Mouse (Mus musculus): Measurements from ENCODE around the gene Chek1. TPM values are rescaled to one million over a fixed set of nuclear protein-coding genes. Genes with fewer than 3 reads are reported as not detected.

Chek1 gene
- 52.4 and 59.6 TPM in 2 replicates for polyA plus RNA-seq (2016; fragmentation: Nextera tagmentation; extraction: Ambion mirVana)

DNA sequence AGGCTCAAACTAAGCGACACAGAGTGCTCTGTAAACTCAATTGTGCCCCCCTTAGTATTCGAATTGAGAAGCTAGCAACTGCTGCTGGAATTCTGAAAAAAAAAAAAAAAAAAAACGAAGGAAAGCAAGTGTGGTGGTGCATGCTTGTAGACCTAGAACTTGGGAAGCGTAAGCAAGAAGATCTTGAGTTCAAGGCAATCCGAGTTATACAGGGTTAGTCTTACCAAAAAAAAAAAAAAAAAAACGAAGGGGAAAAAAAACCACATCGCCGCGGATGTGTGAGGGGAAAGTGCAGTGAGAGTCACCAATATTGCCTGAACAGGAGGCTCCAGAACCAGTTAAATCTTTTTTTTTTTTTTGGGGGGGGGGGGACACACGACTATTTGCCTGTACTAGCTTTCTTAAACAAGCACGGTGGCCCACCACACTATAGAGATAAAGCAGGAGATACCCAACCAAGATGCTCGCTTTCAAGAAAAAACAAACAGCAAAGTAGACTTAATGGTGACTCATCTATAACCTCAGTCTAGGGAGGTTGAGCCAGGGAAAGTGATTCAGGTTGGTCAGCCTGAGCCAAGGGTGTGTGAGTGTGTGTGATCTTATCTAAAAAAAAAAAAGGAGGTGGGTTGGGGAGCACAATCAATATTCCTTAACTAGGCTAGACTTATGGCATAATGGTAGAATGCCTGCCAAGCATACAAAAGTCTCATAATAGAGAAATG, at the start of gene Chek1:
Gene Chek1 (minus strand): TSS at position 32 of the 722 bp plus-strand sequence.
- WGBS, result 12% methylated on average over 12 of the region's 12 CpGs
- peak within 1 kb of the TSS; percentile 91 for H3K27ac ChIP-seq (replicated peaks)
- H3K36me3 ChIP-seq, result peaks cover 49% of the 10 kb centered on the region
- H3K4me1 ChIP-seq, result peaks cover 23% of the 10 kb centered on the region
- peak within 1 kb of the TSS; percentile 75 for H3K4me3 ChIP-seq
- H3K27me3 ChIP-seq (ENCODE audit: low read depth, poor library complexity, severe bottlenecking), result no peaks in the 10 kb centered on the region
- DNase-seq (ENCODE audit: low spot score), result no peak
- no peaks in the 10 kb centered on the region for H3K9me3 ChIP-seq (replicated peaks)

DNA sequence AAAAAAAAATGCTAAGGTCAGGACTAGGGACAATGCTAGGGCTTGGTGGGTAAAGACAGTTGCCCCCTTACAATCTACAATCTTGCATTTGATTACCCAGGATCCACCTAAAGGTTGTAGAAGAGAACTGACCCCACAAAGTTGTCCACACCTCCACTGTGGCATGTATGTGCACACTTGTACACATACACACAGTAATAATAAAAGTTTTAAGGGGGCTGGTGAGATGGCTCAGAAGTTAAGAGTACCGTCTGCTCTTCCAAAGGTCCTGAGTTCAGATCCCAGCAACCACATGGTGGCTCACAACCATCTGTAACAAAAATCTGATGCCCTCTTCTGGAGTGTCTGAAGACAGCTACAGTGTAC, 42.2 kb upstream of the Chek1 start:
- Histone ChIP-seq H3K4me1 (peaks cover 18% of the 10 kb centered on the region), H3K27ac (replicated peaks) (no peak overlapping the region), H3K9me3 (replicated peaks) (no peaks in the 10 kb centered on the region), H3K4me3 (peak overlapping the region; percentile 82), H3K36me3 (peaks cover 14% of the 10 kb centered on the region), H3K27me3 (ENCODE audit: low read depth, poor library complexity, severe bottlenecking) (no peaks in the 10 kb centered on the region)
- DNase-seq (ENCODE audit: low spot score), result no peak
- WGBS, result 96% methylated on average over 1 of the region's 1 CpGs

DNA sequence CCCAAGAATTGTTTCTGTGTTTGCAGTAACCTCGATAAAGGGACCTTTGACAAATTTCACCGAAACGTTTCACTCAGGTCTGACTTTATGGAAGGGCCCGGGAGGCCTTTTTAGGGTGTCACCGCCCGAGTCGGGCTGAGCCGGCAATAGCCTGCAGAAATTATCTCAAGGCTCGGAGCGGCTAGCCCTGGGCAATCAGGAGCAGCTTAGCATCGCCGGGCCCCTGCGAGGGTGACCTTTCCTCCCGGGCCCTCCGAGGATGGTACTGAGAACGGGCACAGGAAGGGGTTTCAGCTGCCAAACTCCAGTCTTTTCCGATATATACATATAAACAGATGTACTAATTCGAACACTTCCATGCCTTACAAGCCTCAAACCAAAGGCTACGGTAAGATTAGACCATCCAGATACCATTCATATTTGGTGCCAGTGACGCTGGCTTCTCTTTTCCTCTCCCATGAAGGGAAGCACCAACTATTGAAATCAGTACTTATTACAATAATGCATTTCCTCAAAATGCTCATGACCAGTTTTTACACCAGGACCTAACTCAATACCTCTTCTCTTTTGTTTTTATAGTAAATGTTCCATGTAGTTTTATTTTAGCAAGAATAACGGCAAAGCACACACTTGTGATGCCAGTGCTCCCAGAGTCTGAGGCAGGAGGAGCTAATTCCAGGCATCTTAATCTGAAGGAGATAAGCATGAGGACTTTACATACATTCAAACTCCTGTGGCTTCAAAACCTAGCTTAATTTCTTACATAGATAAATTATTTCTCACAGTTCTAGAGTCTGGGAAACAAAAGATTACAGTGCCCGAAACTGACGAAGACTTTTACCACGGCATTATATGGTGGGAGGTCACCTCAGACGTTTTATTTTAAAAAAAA, 41.5 kb upstream of the Chek1 start:
- peak; percentile 37 for DNase-seq (ENCODE audit: low spot score)
- Histone ChIP-seq H3K27ac (replicated peaks) (peak overlapping the region; percentile 86), H3K27me3 (ENCODE audit: low read depth, poor library complexity, severe bottlenecking) (no peaks in the 10 kb centered on the region), H3K4me3 (peak overlapping the region; percentile 82), H3K36me3 (peaks cover 20% of the 10 kb centered on the region), H3K4me1 (peaks cover 18% of the 10 kb centered on the region), H3K9me3 (replicated peaks) (no peaks in the 10 kb centered on the region)
- WGBS, result 17% methylated on average over 25 of the region's 25 CpGs

DNA sequence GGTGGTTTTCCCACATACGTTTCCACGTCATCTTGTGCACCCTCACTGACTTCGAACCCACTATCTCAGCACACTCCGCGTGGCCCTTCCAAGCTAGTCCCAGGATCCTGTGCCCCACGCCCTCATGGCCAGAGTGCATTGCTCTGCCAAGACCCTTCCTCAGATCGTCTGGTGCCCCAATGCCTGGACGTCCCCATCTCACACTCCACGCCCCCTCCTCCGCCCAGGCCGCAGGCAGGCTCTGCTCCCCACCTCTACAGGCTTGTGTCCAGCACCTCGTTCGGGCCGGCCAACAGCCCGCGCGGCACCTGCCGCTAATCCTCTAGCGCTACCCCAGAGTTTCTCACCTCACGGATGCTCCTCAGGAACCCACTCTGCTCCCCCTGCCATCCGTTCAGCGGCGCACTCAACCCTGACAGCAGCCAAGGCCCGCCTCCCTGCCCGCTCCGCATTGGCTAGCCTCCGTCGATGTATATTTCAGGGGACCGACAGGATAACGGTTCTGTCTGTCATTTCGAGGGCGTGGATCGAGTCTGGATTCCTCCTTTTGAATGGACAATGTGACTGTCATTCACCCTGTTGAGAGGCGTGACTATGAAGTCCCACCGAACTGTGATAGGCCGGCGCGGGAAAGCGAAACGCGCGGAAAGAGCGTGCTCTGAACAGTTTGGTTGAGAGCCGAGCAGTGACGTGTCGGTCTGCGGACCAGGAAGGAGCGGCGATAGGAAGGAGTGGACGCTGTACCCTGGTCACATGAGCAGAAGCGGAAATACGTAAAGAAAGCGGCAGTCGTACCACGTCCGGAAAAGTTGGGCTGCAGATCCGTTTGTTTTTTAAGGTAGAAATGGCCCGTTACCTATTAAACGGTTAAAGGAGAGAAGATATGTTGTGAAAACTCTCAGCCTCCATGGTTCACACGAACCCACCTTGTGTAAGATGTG, 40.6 kb upstream of the Chek1 start, which contains the start of gene Stt3a:
Gene Stt3a (minus strand): TSS at position 477 of the 941 bp plus-strand sequence.
- Histone ChIP-seq H3K4me3 (peak within 1 kb of the TSS; percentile 82), H3K9me3 (replicated peaks) (no peaks in the 10 kb centered on the region), H3K36me3 (peaks cover 29% of the 10 kb centered on the region), H3K27me3 (ENCODE audit: low read depth, poor library complexity, severe bottlenecking) (no peaks in the 10 kb centered on the region), H3K27ac (replicated peaks) (peak within 1 kb of the TSS; percentile 86), H3K4me1 (peaks cover 18% of the 10 kb centered on the region)
- under 1% methylated on average over 60 of the region's 60 CpGs for WGBS
- DNase-seq (ENCODE audit: low spot score), result peak; percentile 99

DNA sequence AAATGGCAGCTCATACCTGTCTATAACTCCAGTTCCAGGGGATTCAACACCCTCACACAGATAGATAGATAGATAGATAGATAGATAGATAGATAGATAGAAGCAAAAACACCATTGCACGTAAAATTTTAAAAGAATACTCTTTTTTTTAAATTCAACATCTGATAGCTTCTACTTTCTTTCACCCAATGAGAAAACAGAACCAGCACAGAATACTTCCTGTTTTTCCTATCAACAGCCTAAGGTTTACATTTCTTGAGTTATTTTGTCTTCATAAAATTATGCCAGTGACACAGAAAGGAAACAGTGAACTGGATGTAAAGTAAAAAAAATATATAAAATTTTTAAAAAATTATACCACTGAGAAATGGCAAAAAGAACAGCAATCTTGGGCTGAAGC, 37.5 kb upstream of the Chek1 start:
- Histone ChIP-seq H3K9me3 (replicated peaks) (no peaks in the 10 kb centered on the region), H3K27me3 (ENCODE audit: low read depth, poor library complexity, severe bottlenecking) (no peaks in the 10 kb centered on the region), H3K4me3 (no peak overlapping the region), H3K4me1 (peaks cover 18% of the 10 kb centered on the region), H3K36me3 (peaks cover 56% of the 10 kb centered on the region), H3K27ac (replicated peaks) (no peak overlapping the region)
- WGBS, result 95% methylated on average over 1 of the region's 1 CpGs
- DNase-seq (ENCODE audit: low spot score), result no peak

DNA sequence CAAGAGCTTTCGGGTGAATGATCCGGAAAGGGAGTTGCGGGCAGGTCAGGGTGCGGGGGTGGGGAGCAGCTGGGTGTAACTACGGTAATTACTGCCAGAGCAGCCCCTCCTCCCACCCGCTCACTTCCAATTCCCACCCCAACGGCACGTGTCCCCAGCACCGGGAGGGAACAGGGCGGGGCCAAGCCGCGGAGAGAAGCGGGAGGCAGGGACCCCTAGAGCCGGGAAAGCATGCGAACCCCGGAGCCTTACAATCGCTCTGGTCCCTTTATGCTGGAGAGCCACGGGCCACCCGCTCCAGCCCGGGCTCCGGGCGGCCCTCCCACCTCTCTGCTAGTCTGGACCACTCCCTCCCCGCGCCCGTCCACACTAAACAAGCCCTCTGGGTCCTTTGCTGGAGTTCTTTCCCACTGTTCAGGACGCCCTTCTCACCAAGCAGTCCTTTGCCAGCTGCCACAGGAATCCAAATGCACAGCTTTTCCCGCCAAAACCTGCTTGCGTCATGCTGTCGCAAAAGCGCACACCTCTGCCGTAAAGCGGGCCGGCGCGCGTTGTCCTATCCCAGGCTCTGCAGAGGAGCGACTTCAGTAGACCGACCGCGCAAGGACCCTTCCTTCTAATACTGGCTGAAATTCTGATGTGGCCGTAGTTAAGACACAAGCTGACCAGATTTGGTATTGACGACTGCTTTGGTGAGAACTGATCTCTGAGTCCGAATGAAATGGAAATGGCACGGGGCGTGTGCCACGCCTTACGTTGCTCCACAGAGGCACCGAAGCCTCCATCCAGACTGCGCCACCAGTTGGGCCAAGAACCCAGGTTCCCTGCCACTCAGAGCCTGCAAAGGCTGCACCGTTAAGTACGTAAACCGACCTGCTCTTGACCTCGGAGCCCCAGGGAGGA, 483 bp downstream of the Chek1 start:
- Histone ChIP-seq H3K27ac (replicated peaks) (peak overlapping the region; percentile 91), H3K9me3 (replicated peaks) (no peaks in the 10 kb centered on the region), H3K27me3 (ENCODE audit: low read depth, poor library complexity, severe bottlenecking) (no peaks in the 10 kb centered on the region), H3K36me3 (peaks cover 49% of the 10 kb centered on the region), H3K4me1 (peaks cover 23% of the 10 kb centered on the region), H3K4me3 (peak overlapping the region; percentile 75)
- peak; percentile 96 for DNase-seq (ENCODE audit: low spot score)
- under 1% methylated on average over 53 of the region's 53 CpGs for WGBS

DNA sequence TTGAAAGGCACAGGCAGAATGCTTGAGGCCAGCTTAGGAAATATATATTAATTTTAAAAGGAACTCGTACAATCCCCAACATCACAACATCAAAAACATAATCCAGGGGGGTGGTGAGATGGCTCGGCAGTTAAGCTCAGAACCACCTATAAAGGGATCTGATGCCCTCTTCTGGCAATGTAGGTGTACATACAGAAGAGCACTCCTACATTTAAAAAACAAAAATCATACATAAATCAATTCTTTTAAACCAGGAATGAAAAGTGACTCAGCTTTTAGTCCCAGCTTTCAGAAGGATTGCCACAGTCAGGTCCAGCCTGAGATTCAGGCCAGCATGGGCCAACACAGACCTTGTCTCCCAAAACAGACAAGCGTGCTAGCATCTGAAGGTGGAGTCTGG, 10.2 kb downstream of the Chek1 start:
- no peaks in the 10 kb centered on the region for H3K9me3 ChIP-seq (replicated peaks)
- H3K27me3 ChIP-seq (ENCODE audit: low read depth, poor library complexity, severe bottlenecking), result no peaks in the 10 kb centered on the region
- H3K27ac ChIP-seq (replicated peaks), result no peak overlapping the region
- H3K4me3 ChIP-seq, result no peak overlapping the region
- peaks cover 95% of the 10 kb centered on the region for H3K36me3 ChIP-seq
- no peak for DNase-seq (ENCODE audit: low spot score)
- WGBS, result 84% methylated on average over 3 of the region's 3 CpGs
- H3K4me1 ChIP-seq, result no peaks in the 10 kb centered on the region

DNA sequence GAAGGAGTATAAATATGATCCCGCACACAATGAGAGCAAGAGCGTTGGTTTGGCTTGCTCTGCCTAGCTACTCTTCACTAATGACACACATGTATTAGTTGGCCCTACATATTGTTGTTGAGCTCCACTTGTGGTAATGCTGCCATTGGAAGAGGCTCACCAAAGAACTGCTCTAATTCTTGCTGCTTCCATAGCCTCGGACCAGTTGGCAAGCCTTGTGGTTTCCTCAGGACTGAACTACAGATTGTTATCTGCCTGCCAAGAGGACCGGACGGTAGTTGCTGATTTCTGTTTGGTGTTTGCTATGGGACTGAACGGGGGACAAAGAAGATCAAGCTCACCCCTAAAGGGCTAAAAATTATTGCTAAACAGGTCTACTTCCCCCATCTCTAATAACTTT, 19.6 kb downstream of the Chek1 start:
- DNase-seq (ENCODE audit: low spot score), result no peak
- Histone ChIP-seq H3K27me3 (ENCODE audit: low read depth, poor library complexity, severe bottlenecking) (no peaks in the 10 kb centered on the region), H3K36me3 (peaks cover 62% of the 10 kb centered on the region), H3K4me3 (no peak overlapping the region), H3K9me3 (replicated peaks) (no peaks in the 10 kb centered on the region), H3K27ac (replicated peaks) (no peak overlapping the region), H3K4me1 (no peaks in the 10 kb centered on the region)
- 91% methylated on average over 6 of the region's 6 CpGs for WGBS

DNA sequence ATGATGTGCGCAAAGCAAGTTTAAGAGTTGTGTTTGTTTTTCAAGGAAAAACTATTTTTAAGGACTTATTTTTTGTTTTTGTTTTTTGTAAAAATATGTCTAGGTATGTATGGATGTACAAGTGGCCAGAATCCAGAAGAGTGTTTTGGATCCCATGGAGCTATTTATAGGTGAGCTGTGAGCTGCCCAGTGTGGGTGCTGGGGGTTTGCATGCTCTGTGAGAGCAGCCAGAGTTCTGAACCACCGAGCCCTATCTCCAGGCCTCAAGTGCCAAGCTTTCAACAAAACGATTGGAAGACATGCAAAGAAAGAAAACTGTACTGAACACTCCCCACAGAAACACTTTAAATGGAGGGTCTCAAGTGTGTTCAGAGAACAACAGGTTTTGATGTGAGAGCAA, 20.9 kb downstream of the Chek1 start:
- no peaks in the 10 kb centered on the region for H3K4me1 ChIP-seq
- 86% methylated on average over 3 of the region's 3 CpGs for WGBS
- DNase-seq (ENCODE audit: low spot score), result no peak
- H3K27me3 ChIP-seq (ENCODE audit: low read depth, poor library complexity, severe bottlenecking), result no peaks in the 10 kb centered on the region
- H3K9me3 ChIP-seq (replicated peaks), result no peaks in the 10 kb centered on the region
- peaks cover 48% of the 10 kb centered on the region for H3K36me3 ChIP-seq
- H3K27ac ChIP-seq (replicated peaks), result no peak overlapping the region
- H3K4me3 ChIP-seq, result no peak overlapping the region

DNA sequence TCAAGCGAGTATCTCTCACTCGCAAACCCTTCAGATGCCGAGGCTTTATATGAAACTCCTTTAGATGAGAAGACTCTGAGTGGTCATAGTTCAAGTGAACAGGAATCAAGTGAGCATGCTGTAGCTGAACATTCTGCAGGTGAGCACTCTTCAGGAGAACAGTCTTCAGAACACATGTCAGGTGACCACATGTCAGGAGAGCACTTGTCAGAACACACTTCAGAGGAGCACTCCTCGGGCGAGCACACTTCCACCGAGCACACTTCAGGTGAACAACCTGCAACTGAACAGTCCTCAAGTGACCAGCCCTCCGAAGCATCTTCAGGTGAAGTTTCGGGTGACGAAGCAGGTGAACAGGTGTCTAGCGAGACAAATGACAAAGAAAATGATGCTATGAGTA, 32.6 kb downstream of the Chek1 start:
- no peaks in the 10 kb centered on the region for H3K4me1 ChIP-seq
- no peak for DNase-seq (ENCODE audit: low spot score)
- WGBS, result 95% methylated on average over 10 of the region's 10 CpGs

DNA sequence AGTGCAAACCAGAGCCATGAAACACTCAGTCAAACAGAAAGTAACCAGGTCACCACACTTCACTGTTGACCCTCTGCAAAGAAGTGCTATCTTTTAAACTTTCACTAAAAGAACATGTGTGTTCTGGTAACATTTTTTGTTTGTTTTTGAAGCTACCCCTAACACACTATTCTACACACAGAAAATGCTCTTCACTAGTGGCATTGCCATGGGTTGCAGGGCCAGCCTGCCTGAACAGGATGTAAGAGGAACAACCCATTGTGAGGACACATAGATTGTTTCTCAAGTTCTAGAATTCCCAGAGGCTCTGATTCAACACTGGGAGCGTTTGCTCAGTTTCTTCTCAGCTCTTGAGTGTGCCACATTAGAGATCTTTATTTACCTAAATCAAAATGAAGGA, 33.9 kb downstream of the Chek1 start, which contains the start of gene Acrv1:
Gene Acrv1 (plus strand): TSS at position 301 of the 400 bp plus-strand sequence.
- Histone ChIP-seq H3K4me3 (no peak within 1 kb of the TSS), H3K36me3 (no peaks in the 10 kb centered on the region), H3K27ac (replicated peaks) (no peak within 1 kb of the TSS), H3K27me3 (ENCODE audit: low read depth, poor library complexity, severe bottlenecking) (no peaks in the 10 kb centered on the region), H3K4me1 (no peaks in the 10 kb centered on the region), H3K9me3 (replicated peaks) (no peaks in the 10 kb centered on the region)
- WGBS, result 77% methylated on average over 1 of the region's 1 CpGs
- no peak for DNase-seq (ENCODE audit: low spot score)

More for the DNA sequence above, 32.6 kb downstream of the Chek1 start:
- Histone ChIP-seq H3K4me3 (no peak overlapping the region), H3K27ac (replicated peaks) (no peak overlapping the region), H3K36me3 (no peaks in the 10 kb centered on the region), H3K27me3 (ENCODE audit: low read depth, poor library complexity, severe bottlenecking) (no peaks in the 10 kb centered on the region), H3K9me3 (replicated peaks) (no peaks in the 10 kb centered on the region)
